Mouse (Mus musculus) intestine, postnatal 0 days (tissue): ENCODE measurements around the gene Spg11. TPM values are rescaled to one million over a fixed set of nuclear protein-coding genes. Genes with fewer than 3 reads are reported as not detected.

ENCODE experiments used
- ATAC-seq: fragments of 200-750 bp; cut with Nextera tagmentation; 2 replicates; pipeline ENCODE4 v1.8.0; 2017; ENCODE audit warnings: mild to moderate bottlenecking, moderate TSS enrichment, moderate library complexity
- H3K27ac ChIP-seq: fragments of 300-500 bp; sonication (generic); 2 replicates; pipeline ENCODE4 v1.5.1; 2014; ENCODE audit warnings: mild to moderate bottlenecking, low read depth, low read length, moderate library complexity
- H3K27me3 ChIP-seq: fragments of 300-500 bp; sonication (generic); replicated peaks from 2 replicates; pipeline ENCODE4 v1.6.1; 2014; ENCODE audit warnings: low read length, mixed read lengths; ENCODE audit not compliant: control insufficient read depth, insufficient read depth
- H3K36me3 ChIP-seq: fragments of 300-500 bp; sonication (generic); 2 replicates; pipeline ENCODE4 v1.6.1; 2014; ENCODE audit warnings: mild to moderate bottlenecking, moderate library complexity; ENCODE audit not compliant: control insufficient read depth, insufficient read depth
- H3K4me1 ChIP-seq: fragments of 300-500 bp; sonication (generic); replicated peaks from 2 replicates; pipeline ENCODE4 v1.6.1; 2014; ENCODE audit warnings: antibody characterized with exemption, low read length, mixed read lengths; ENCODE audit not compliant: control insufficient read depth, insufficient read depth
- H3K4me2 ChIP-seq: fragments of 300-500 bp; sonication (generic); replicated peaks from 2 replicates; pipeline ENCODE4 v1.6.1; 2014; ENCODE audit warnings: low read depth, mild to moderate bottlenecking, moderate library complexity
- H3K4me3 ChIP-seq: fragments of 300-500 bp; sonication (generic); 2 replicates; pipeline ENCODE4 v1.5.1; 2014; ENCODE audit warnings: low read depth, low read length
- H3K9ac ChIP-seq: fragments of 300-500 bp; sonication (generic); 2 replicates; pipeline ENCODE4 v1.6.1; 2014; ENCODE audit warnings: mild to moderate bottlenecking, low read depth, low read length
- H3K9me3 ChIP-seq: fragments of 300-500 bp; sonication (generic); 2 replicates; pipeline ENCODE4 v1.6.1; 2016; ENCODE audit warnings: mixed run types; ENCODE audit not compliant: control insufficient read depth
- CTCF ChIP-seq: sonication (generic); IDR thresholded peaks from 2 replicates; pipeline ENCODE4 v1.5.1; 2016; ENCODE audit warnings: low read depth, mild to moderate bottlenecking, control low read depth, antibody characterized with exemption, moderate library complexity
- WGBS: fragments of 180-500 bp; shearing (Covaris S2); extraction: QIAGEN DNeasy Blood & Tissue Kit; methylation state at CpG from one replicate; pipeline ENCODE4 v1.1.7; 2014; 5-methylcytosine and 5-hydroxymethylcytosine counted together
- polyA plus RNA-seq: library from polyadenylated mRNA; unstranded; fragments of >200 nt; fragmentation: Nextera tagmentation; extraction: Ambion mirVana; gene quantifications from 2 replicates; pipeline ENCODE4 v1.2.1, GENCODE M21; 2015

The Spg11 gene
- polyA plus RNA-seq, 1 experiment from 2014 or later, result 3.7 TPM

DNA sequence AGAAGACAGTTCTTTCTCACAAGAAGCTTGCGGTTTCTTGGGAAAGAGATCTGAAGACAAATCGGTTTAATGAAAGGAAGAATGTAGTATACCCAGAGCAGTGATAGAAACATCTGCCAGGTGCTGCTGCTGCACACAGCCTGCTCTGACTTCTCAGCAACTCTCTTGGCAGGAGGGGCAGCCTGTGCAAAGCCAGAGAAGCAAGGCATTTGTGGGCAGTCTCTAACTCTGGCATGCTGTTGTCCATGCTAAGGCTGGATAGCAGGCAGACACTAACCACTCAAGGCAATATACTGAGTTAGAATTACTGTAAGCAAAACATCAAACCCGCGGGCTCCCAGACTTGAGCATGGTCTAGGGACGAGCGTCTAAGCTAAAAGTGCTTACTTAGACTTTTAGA is 41.5 kb upstream of the Spg11 start:
- WGBS, result 77% methylated on average over 6 of the region's 6 CpGs
- peaks cover 7% of the 10 kb centered on the region; the same call in 1 of the 2 replicates for H3K36me3 ChIP-seq
- H3K9me3 ChIP-seq, result no peaks in the 10 kb centered on the region
- H3K27ac ChIP-seq, result no peak overlapping the region
- no peak for ATAC-seq
- no peak overlapping the region for H3K4me3 ChIP-seq
- no peak overlapping the region for H3K9ac ChIP-seq
- no peaks in the 10 kb centered on the region; the same call in 1 of the 2 replicates for H3K4me1 ChIP-seq
- no peaks in the 10 kb centered on the region for H3K27me3 ChIP-seq
- no peak for TF ChIP-seq CTCF
- H3K4me2 ChIP-seq, result no peak overlapping the region

DNA sequence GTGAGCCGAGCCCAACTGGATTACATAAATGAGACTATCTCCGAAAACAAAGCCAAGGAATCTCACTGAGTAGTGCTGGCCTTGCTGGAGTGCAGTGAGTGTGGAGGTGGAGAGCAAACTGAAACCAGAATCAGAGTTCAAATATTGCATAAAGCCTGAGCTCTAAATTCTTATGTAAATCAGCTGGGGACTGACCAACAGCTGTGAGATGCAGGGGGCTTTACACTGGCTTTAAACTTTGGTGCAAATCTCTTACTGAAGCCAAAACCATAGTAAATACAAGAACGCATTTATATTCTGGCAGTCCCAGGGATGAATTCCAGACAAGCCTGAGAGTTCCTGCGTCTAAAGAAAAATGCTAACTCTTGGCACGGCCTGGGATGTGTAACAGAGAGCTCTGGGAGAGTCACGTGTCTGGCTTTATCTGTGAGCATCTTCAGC is 40.2 kb upstream of the Spg11 start:
- Histone ChIP-seq H3K27me3 (no peaks in the 10 kb centered on the region), H3K4me2 (no peak overlapping the region), H3K36me3 (peaks cover 15% of the 10 kb centered on the region), H3K9me3 (no peaks in the 10 kb centered on the region), H3K27ac (no peak overlapping the region), H3K4me1 (no peaks in the 10 kb centered on the region; the same call in 1 of the 2 replicates), H3K4me3 (no peak overlapping the region), H3K9ac (no peak overlapping the region)
- WGBS, result 39% methylated on average over 6 of the region's 6 CpGs
- no peak for TF ChIP-seq CTCF
- no peak for ATAC-seq

DNA sequence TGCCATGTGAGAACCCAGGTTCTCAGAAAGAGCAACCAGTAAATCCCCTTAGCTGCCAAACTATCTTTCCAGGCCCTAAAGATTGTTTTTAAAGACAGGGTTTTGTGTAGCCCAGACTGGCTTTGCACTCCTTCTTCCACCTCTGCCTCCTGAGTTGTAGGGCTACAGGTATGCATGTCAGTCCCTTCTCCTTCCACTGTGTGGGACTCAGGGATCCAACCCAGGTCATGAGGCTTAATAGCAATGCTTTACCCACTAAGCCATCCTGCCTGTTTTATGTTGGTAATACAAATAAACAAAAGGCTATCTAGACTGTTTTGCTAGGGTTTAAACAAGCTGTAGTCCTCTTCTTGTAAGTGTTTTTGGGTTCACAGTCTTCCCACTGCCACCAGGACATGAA is 39.4 kb upstream of the Spg11 start:
- Histone ChIP-seq H3K27me3 (no peaks in the 10 kb centered on the region), H3K4me2 (no peak overlapping the region), H3K9me3 (no peaks in the 10 kb centered on the region), H3K4me3 (no peak overlapping the region), H3K27ac (no peak overlapping the region), H3K4me1 (no peaks in the 10 kb centered on the region; the same call in 1 of the 2 replicates), H3K36me3 (peaks cover 19% of the 10 kb centered on the region), H3K9ac (no peak overlapping the region)
- ATAC-seq, result no peak
- TF ChIP-seq CTCF, result no peak

DNA sequence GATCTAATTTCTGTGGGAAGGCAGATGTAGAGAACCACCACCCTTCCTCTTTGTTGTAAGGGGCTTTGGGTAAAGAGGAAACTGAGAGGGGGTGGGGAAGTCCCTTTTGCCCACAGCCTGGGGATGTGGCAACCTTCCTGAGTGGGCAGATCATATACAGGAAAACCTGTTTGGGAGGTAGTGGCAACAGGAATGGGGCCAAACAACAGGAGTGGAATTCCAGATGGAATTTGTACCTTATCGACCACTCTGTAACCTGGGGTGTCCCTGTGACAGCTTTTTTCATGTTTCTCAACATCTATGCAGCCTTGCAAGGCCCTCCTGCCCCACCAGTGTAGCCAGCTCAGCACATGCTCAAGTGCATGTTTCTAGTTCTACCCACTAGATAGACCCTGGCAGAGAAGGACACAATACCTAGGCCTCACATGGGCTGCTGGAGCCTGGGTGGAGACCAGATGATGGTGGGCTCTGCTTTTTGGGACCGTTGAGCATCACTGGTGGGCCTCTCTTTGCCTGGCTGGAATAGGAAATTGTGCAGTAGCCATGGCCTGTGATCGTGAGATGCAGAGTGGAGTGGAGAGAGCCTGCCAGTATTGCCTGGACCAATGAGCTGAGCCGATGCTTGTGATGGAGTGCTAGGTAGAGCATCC is 38.0 kb upstream of the Spg11 start:
- Histone ChIP-seq H3K4me2 (no peak overlapping the region), H3K4me1 (no peaks in the 10 kb centered on the region; the same call in 1 of the 2 replicates), H3K36me3 (peaks cover 32% of the 10 kb centered on the region), H3K4me3 (no peak overlapping the region), H3K9me3 (no peaks in the 10 kb centered on the region), H3K27me3 (no peaks in the 10 kb centered on the region), H3K27ac (no peak overlapping the region), H3K9ac (no peak overlapping the region)
- WGBS, result 88% methylated on average over 4 of the region's 4 CpGs
- ATAC-seq, result peak; percentile 75
- no peak for TF ChIP-seq CTCF

DNA sequence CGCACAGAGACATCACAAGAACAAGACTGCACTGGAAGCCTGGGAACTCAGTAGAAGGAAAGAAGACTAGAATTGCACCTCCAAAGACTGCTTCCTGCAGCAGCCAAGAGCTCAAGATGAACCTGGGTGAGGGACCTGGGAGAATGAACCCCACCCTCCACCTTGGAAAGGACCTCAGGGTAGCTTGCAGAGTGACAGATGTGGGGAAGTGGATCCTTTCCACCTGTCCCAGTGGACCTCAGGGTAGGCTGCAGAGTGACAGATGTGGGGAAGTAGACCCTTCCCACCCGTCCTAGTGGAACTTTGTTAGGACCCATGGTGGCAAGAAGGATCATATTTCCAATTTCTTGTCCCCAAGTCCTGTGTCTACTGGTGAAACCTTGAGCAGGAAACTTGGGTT is 37.1 kb upstream of the Spg11 start:
- TF ChIP-seq CTCF, result no peak
- 76% methylated on average over 2 of the region's 2 CpGs for WGBS
- ATAC-seq, result no peak
- Histone ChIP-seq H3K4me2 (no peak overlapping the region), H3K4me1 (no peaks in the 10 kb centered on the region; the same call in 1 of the 2 replicates), H3K9me3 (no peaks in the 10 kb centered on the region), H3K36me3 (peaks cover 41% of the 10 kb centered on the region), H3K27me3 (no peaks in the 10 kb centered on the region), H3K9ac (no peak overlapping the region), H3K4me3 (no peak overlapping the region), H3K27ac (no peak overlapping the region)

DNA sequence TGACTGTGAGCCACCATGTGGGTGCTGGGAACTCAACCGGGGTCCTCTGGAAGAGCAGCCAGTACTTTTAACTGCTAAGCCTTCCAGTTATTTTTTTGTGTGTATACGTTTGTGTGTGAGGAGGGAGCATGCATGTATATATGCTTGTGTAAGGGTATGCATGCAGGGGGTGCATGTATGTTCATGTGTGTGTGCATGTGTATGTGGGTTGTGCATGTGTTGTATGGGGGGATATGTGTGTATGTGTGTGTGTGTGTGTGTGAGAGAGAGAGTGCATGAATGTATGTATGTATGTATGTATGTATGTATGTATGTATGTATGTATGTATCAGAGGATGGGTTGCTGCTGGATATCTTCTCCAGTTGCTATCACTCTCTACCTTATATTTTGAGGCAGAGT is 36.3 kb upstream of the Spg11 start:
- H3K9me3 ChIP-seq, result no peaks in the 10 kb centered on the region
- no peaks in the 10 kb centered on the region; the same call in 1 of the 2 replicates for H3K4me1 ChIP-seq
- no peak for TF ChIP-seq CTCF
- H3K27ac ChIP-seq, result no peak overlapping the region
- no peak overlapping the region for H3K4me3 ChIP-seq
- H3K27me3 ChIP-seq, result no peaks in the 10 kb centered on the region
- no peak overlapping the region for H3K4me2 ChIP-seq
- H3K36me3 ChIP-seq, result peaks cover 43% of the 10 kb centered on the region
- ATAC-seq, result no peak
- 91% methylated on average over 2 of the region's 2 CpGs for WGBS
- H3K9ac ChIP-seq, result no peak overlapping the region
